Mouse (Mus musculus) hematopoietic stem cell, adult 5-6 weeks (primary cell): ENCODE data around the gene Scgn. TPM values are rescaled to one million over a fixed set of nuclear protein-coding genes. Genes with fewer than 3 reads are reported as not detected.

ENCODE experiments used
- ATAC-seq, 2 experiments: fragments of 125-278 bp in 1 of 2; replicated peaks in 1 of 2; 2 replicates each; pipeline ENCODE4 v1.8.0; 2016 to 2017; ENCODE audit warnings: inconsistent platforms in 2 of 2, mild to moderate bottlenecking in 2 of 2, moderate number of reproducible peaks in 2 of 2, low read depth in 1 of 2, moderate TSS enrichment in 1 of 2; ENCODE audit not compliant: low FRiP score in 2 of 2, poor library complexity in 2 of 2, severe bottlenecking in 2 of 2, insufficient read depth in 1 of 2, low TSS enrichment in 1 of 2
- total RNA-seq: library from RNA; stranded (forward); fragments of 172-1452, 232-1000 nt; gene quantifications from 2 replicates; pipeline ENCODE4 v1.2.3, GENCODE M21; 2017

Gene Scgn
- not detected in 2 replicates for total RNA-seq

DNA sequence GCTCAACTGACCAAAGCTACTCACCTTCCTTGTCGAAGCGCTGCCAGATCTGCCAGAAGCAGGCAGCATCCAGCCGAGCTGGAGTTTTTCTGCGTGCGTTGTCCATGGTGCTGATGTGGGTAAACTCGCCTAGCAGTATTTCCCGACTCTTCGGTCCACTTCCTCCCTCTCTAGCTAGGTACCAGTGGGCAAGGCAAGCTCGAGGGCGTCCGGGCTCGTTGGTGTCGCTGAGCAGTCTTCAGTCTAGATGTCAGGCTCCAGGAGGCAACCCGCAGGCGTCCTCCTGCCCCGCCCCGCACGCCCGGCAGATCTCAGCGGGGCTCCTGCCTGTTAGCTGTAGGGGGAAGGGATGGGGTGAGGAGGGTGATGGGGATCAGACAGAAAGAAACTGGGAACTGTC lies at the start of gene Scgn:
Gene Scgn, minus strand, starts transcription at position 287 of the 400 bp plus-strand sequence.
- peak; percentile 76 to 80 for ATAC-seq

DNA sequence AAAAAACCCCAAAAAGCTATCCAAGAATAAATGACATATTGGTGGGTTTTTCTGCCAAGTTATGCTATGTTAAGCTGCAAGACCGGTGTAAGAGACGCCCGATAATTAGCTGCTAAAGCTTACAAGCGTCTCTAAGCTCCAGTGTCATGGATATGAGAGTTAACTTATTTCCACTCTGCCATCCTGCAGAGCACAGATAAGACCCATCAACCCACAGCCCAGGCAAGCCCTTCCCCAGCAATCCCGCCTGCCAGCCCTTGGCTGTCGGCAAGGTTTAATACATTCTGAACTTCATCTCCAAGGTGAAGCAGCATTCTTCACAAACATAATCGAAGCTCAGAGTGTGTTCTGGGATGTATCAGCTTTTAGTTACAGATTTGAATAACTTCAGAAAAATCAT lies 49.2 kb upstream of the Scgn start:
- ATAC-seq = no peak

DNA sequence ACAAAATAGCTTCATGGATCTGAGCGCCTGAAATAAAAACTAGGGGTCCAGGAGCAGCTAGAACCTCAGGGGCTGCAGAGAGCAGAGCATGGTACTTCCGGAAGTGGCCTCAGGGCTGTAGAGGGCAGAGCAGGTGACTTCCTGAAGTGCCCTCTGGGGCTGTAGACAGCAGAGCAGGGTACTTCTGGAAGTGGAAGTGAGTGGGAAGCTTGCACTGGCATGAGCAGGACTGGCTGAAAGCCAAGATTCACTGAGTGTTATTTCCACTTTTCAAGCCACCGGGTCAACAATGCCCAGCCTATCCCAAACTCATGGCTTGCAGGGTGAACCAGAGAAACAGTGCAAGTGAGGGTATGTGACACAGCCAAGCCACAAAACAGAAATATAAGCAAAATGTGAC lies 46.5 kb upstream of the Scgn start:
- ATAC-seq = no peak

DNA sequence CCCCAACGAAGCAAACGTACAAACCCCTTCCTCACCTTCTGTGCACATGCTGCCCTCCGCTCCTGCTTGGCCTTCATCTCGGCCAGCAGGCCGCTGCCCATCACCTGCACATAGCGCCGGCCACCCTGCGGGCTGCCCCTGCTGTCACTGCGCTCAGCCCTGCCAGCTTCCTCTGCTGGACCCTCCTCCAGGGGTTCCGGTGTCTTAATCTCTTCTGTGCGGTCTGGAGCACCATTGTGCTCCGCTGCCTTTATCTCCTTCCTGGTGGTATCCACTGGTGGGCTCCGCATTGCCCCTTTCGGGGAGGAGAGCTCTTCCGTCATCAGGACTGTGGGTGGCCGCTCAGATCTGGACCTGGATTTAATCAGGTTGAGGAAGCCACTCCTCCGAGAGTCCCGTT lies 45.1 kb upstream of the Scgn start:
- ATAC-seq = no peak

DNA sequence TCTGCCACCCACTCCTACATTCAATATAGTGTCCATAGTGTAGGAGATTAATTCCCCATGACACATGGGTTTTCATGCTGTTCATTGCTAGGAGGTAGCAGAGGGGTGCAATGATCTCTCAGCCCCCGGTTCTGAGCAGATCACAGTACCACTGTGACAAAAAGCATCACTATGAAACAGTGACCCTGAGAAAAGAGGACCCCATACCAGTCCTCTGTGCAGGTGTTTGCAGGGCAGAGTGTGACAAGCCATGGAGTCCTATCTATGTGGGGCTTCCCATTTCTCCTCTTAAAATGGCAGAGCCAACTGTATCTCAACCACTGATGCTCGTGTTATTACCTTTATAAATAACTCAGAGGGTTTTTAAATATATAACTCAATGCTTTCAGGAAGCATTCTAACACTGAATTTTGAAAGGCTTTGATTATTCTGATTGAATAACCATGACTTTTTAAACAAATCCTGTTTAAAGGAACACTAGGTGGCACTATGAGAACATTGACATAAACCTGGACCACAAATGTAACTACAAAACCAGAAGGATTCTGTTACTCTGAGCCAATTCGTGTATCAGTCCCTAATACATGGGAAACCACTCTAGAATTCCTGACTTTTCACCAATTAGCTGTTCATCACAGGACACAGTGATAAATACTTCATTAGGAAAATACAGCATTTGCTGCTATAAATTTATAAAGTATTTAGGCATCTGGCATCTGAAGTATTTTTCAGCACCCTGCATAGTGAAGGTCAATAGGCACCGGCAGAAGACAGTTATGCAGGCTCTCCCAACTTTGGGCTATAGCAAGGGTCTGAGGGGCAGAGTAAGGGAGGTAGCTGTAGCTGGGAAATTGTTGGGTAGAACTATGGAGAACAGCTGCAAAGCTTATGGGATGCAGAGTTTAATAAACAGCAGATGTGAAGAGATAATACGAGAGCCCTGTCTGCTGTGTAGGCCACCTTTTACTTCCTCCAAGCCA lies 36.5 kb upstream of the Scgn start:
- no peak for ATAC-seq

DNA sequence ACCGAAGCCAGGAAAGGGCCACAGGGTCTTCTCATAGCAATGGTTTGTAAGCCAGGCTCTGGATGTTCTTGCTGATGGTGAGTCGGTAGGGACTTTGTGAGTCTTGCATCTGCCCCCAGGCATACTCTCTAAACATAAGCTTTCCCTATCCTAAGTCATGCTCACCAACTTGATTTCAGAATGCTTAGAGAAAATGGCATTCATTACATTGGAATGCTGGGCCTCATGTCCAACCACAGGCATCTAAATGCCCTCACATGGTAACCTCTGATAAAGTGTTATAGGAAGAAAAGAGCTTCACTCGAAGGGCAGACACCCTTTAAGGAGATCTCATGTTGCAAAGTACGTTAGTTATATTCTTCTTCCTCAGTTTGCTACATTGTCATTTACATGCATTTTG lies 27.5 kb upstream of the Scgn start:
- ATAC-seq = no peak

DNA sequence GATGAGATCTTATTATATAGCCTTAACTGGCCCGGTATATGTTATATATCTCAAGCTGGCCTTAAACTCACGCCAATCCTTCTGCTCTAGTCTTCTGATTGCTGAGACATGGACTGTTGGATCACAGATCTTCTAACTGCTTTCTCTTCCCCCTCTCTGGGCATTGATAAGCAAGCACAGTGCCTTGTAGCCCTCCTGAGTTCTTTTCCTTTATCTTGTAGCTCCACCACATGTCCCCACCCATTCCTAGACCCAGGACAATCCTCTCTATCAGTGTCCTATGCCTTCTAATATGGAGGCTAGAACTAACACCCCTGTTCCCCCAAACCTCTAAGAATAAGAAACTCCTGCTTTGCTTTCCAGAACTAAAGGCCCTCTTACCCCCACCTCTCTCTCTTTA lies 14.5 kb upstream of the Scgn start:
- ATAC-seq = no peak

DNA sequence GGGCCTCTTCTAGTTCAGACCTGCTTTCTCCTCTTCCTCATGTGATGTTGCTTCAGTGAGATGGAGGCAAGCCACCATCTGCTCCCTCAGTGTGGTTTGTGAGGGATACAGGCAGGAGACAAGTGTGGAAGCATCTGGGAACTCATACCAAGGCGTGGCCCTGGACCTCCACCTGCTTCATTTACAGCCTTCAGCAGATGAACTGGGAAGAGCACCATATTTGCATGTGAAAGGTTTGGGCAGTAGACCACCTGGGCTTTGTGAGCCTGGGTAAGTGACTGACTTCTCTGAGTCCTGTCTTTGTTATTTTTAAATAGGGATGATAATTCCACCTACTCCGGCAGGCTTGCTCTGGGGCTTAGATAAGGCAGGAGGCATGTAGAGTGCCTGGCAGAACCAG lies 10.8 kb upstream of the Scgn start:
- no peak for ATAC-seq

DNA sequence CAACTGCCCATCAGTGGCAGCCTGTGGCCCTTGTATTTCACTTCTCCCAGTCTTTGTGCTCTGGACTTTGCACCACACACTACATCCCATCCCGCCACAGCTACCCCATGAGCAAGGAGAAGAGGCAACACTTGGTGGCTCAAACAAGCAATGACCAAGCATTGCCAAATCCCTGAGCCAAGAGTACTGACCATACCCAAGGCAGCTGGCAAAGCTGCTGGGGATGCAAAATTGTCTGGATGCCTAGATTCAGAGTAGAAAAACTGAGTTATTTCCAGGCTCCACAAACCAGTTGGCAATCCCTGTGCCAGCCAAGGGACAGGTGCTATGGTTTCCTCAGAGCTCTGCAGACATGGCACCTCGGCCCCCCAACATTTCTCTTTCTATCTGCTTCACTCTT lies 10.1 kb upstream of the Scgn start:
- ATAC-seq = no peak

DNA sequence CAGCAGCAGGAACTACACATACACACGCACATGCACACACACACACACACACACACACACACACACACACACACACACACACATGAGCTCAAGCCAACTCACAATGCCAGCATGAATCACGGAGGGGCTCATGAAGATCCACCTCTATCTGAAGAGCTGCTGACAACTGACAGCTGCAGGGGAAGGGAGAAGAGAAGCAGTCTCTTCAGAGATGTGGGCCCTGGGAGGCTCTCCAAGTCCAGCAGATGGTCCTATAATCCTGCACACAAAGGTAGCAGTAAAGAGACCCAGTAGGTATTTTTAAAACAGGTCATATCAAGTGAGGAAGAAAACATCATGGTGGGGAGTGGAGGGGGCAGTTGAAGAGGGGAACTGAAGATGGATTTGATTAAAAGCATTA lies 7.8 kb upstream of the Scgn start:
- no peak for ATAC-seq

DNA sequence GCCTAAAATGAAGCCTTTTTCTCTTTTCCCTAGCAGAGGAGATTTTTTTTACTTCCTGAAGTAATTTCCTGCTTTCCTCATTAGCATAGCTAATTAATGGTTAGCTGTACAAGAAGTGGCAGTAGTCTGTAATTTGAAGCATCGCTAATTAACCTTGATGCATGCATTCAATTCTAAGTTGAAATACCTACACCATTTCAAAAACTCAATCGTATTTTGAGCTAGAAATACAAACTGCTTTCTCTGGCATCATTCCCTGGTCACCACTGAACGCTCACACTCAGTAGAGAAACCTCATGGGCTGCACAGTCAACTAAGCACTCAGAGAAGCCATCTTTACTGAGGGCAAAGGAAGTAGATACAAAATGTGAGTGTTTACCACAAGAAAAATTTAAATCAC lies 3.7 kb upstream of the Scgn start:
- ATAC-seq = no peak

DNA sequence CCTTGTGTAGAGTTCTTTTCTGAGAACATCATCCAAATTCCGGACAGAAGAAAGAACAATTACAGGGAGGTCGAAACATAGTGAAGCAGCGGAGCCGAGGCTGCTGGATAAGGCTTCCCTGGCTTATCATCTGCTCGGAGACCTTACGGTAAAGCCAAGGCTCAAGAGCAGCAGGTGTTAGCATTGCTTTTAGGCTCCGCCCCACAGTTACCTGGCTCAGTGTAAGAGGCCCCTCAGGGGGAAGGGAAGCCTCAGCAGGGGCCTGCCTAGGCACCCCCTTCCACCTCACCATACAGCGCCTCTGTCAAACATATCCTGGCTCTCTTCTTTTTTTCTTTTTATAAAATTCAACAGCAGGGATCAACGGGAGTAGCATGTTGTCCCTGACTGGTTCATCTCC lies 3.0 kb upstream of the Scgn start:
- ATAC-seq = no peak

DNA sequence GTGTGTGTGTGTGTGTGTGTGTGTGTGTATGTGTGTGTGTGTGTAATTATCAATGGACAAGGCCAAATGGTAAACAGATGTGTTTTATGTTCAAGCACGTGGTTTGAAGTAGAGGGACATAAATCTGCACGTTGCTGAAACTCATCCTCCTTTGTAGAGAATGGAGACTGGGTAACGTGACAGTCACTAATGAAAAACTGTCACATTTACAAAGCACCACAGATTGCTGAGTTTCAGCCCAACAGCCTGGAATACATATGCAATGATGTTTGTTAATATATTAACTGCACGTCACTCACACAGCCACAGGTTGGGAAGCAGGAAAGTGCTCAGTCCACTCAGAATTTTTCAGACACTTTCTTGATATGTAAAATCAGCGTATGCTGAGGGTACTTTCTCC lies 563 bp downstream of the Scgn start:
- no peak for ATAC-seq

DNA sequence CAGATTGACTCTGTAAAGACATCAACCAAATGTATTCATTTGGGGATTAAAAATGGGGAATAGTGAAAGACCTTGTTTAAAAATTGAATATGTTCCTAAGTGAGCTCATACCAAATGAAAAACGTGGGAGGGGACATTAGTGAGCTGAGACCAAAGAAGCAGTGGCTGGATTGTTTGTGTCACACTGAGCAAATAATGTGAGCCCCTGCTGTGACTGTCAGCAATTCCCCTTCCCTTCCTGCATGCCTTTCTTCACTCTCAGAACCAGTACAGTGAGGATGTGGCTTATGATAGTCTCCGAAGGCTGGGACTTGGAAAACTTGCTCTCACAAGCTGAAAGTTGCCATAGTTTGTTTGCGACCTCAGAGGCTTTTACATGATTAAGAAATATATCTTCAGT lies 5.9 kb downstream of the Scgn start:
- ATAC-seq = no peak

DNA sequence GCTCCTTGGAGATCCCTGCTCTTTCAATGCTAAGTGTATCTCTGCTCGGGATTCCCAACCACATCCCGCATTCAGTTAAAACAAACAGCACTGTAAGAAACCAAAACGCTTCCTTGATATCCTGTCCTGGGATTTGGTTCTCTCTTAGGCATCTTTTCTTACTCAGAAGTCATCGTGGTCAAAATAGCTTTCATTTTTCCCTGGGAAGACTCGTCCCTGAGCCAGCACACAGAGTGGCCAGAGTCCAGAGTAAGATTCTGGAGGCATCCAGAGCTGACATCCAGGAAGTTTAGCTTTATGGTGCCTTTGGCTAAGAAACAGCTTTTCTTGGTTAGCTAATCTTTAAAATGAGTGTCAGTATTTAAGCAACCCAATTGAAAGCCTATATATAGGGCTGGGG lies 18.7 kb downstream of the Scgn start:
- no peak for ATAC-seq

DNA sequence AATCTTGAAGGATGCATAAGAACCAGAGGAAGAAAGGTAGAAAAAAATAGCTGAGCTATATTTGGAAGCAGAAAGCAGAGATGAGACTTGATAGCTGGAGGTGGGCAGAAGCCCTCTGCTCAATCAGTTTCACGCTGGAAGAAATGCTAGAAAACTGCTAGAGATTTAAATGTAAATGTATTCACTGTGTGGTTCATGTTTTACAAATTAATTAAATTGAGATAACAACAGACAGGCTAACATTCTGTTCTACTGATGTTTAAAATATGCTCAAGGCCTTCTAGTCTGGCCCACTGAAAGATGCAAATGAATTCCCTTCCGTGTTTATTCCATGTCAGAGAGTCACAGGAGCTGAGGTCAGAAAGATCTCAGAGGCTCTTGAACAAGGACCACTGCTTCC lies 19.1 kb downstream of the Scgn start:
- ATAC-seq = no peak

DNA sequence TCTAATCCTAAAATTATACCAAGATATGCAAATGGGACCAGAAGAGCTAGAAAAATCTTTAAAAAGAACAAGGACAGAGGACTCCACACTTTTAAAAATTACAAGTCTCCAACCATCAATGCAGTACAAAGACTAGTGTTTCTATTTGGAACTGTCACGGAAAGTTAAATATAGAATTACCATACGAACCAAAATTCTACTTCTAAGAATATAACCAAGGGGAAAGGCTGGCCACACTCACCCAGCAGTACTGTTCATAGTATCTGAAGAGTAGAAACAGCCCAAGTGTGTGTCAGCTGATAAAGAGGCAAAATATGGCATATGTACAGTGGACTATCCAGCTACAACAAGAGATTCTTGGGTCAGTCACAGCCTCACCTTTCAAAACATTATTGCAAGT lies 26.1 kb downstream of the Scgn start:
- no peak for ATAC-seq

DNA sequence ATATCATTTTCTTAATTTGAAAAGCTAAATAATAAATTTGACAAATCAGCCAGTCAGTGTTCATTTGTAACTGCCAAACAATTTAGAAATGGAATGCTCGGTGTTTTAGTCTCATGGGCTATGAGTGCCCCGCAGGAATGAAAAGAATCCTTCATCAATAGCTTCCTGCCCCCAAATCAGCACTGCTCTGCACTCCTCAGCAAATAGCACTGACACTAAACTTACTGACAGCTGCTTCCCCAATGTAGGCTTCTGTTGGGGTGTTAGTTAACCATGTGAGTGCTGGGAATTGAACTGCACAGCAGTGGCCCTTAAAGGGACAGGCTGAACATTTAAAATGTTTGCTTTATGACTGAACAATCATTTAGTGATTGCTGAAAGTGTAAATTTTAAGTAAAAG lies 31.2 kb downstream of the Scgn start:
- ATAC-seq = no peak

DNA sequence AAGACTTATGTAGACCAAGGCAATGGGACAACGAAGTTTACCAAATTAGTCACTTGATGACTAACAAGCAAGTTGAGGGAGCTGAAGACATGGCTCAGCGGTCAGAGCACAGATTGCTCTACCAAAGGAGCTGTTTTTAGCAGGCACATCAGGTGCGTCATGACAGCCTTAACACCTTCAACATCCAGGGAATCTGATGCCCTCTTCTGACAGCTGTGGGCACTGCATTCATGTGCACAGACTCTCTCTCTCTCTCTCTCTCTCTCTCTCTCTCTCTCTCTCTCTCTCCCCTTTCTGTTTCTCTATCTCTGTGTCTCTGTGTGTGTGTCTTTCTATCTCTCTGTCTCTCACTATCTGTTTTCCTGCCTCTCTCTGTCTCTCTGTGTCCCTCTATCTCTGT lies 40.1 kb downstream of the Scgn start:
- ATAC-seq = 0 out of 4 replicates have a peak, but pooled peaks of 1 of the 2 experiments have one; percentile 37
